Mouse (Mus musculus): ENCODE results near the gene Bag2. TPM values are rescaled to one million over a fixed set of nuclear protein-coding genes. Genes with fewer than 3 reads are reported as not detected.
A peak's percentile ranks its signal among the peaks of the same experiment; 100 is the strongest.

Bag2 gene
- polyA plus RNA-seq, 1 experiment: 18.0 TPM

DNA sequence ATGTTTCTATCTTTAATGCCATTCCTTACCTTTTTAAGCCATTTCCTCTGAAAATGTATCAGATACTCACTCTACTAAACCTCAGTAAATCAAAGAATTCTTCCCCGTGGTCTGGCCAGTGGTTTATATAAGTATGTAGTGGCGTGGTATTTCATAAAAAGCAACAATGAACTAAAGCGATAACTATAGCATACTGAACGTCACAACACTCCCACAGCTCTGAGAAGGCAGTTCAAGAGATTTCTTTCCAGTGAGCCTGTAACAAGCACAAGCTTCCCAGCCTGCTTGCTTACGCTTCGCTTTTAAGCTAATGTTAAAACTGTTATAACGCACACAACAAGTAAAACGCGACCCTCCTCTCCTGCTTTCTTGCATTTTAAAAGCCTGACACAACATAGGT, 14.5 kb upstream of the Bag2 start:
- DNase-seq: no peak
- Histone ChIP-seq H3K4me1 (ENCODE audit: control insufficient read depth, insufficient read depth, low read length) (peaks cover 6% of the 10 kb centered on the region; the same call in 1 of the 2 replicates), H3K4me3 (ENCODE audit: insufficient read depth, low read depth, low read length) (no peak overlapping the region), H3K36me3 (ENCODE audit: control insufficient read depth, insufficient read depth, low read length) (peaks cover 8% of the 10 kb centered on the region; the same call in 1 of the 2 replicates), H3K27ac (ENCODE audit: insufficient read depth, low read depth, low read length) (no peak overlapping the region), H3K27me3 (replicated peaks; ENCODE audit: control insufficient read depth, insufficient read depth, low read length) (no peaks in the 10 kb centered on the region)
- TF ChIP-seq CTCF (conservative IDR thresholded peaks at IDR 0.05; ENCODE audit: insufficient read depth, insufficient read length, low read depth, low read length): no peak
- TF ChIP-seq POLR2A (IDR thresholded peaks at IDR 0.05; ENCODE audit: low read depth, low read length): no peak
- 94% methylated on average over 9 of the region's 9 CpGs for WGBS

DNA sequence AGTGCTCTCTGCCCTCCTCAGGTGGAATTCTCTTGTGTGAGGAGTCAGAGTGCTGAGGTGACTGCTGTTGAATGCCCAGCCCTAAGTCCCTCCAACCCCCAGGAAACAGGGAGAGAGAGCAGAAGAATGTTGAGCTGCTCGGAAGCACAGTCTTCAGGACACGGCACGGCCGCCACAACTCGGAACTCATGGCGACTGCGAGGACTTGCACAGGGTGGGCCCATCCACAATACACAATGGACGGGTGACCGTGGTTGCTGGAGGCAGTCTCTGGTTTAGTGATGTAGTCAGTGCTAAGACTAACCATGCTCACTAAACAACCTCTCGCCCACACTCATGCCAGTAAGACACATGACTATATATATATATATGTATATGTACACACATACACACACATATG, 14.0 kb upstream of the Bag2 start:
- Histone ChIP-seq H3K4me3 (ENCODE audit: insufficient read depth, low read depth, low read length) (no peak overlapping the region), H3K36me3 (ENCODE audit: control insufficient read depth, insufficient read depth, low read length) (peaks cover 8% of the 10 kb centered on the region; the same call in 1 of the 2 replicates), H3K4me1 (ENCODE audit: control insufficient read depth, insufficient read depth, low read length) (peaks cover 11% of the 10 kb centered on the region; the same call in 1 of the 2 replicates), H3K27me3 (replicated peaks; ENCODE audit: control insufficient read depth, insufficient read depth, low read length) (no peaks in the 10 kb centered on the region), H3K27ac (ENCODE audit: insufficient read depth, low read depth, low read length) (no peak overlapping the region)
- DNase-seq: no peak
- WGBS: 96% methylated on average over 10 of the region's 10 CpGs
- TF ChIP-seq POLR2A (IDR thresholded peaks at IDR 0.05; ENCODE audit: low read depth, low read length): no peak
- no peak for TF ChIP-seq CTCF (conservative IDR thresholded peaks at IDR 0.05; ENCODE audit: insufficient read depth, insufficient read length, low read depth, low read length)

DNA sequence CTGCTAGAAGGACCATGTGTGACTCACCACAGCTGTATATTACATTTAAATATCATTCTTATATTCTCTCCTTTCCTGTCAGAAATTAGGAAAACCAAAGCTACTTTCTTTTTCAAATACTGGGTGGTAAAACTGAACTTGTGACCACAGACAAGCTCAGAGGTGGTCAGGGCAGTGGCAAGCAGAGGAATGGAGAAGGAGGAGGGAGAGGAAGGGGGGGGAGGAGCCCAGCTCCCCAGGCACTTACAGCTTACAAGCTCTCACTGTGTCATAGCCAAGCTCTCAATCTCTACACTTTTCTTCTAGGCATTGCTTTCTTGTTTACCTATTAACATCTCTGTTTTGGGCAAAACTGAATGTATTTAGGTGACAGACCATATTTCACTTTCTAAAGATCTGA, 11.2 kb upstream of the Bag2 start:
- no peak overlapping the region for H3K4me3 ChIP-seq (ENCODE audit: insufficient read depth, low read depth, low read length)
- H3K4me1 ChIP-seq (ENCODE audit: control insufficient read depth, insufficient read depth, low read length): peaks cover 13% of the 10 kb centered on the region; the same call in 1 of the 2 replicates
- no peak overlapping the region for H3K27ac ChIP-seq (ENCODE audit: insufficient read depth, low read depth, low read length)
- H3K36me3 ChIP-seq (ENCODE audit: control insufficient read depth, insufficient read depth, low read length): peaks cover 5% of the 10 kb centered on the region; the same call in 1 of the 2 replicates
- no peaks in the 10 kb centered on the region for H3K27me3 ChIP-seq (replicated peaks; ENCODE audit: control insufficient read depth, insufficient read depth, low read length)
- TF ChIP-seq POLR2A (IDR thresholded peaks at IDR 0.05; ENCODE audit: low read depth, low read length) (no peak), CTCF (conservative IDR thresholded peaks at IDR 0.05; ENCODE audit: insufficient read depth, insufficient read length, low read depth, low read length) (no peak)
- no peak for DNase-seq

DNA sequence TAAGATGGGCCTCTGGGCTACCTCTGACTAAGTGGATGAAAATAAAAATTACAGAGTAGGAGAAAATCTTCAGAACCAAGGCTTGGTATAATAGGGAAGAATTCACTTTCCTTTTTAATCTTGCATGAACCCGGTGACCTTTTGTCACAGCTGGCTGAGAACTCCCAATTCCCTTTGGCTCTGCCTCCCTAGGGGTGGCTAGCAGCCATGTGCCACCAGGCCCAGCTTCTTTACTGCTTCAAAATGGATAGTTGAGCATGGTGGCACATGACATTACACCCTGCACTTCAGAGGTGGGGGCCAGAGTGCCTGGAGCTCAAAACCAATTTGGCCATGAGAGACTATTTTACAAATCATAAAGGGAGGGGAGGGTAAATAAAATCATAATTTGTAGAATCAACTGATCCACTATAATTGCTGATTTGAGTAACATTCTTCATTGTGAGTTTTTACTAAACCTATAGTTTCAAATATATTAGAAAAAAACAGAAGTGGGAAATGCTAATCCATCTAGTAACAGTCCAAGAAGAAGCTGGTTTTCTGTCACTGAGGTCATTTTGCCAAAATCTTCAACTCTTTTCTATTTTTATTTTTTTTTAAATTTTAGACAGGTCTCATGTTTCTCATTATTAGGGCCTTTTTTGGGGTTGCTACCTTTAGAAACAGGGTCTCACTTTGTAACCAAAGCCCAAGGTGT, 10.6 kb upstream of the Bag2 start:
- no peaks in the 10 kb centered on the region for H3K27me3 ChIP-seq (replicated peaks; ENCODE audit: control insufficient read depth, insufficient read depth, low read length)
- H3K4me3 ChIP-seq (ENCODE audit: insufficient read depth, low read depth, low read length): no peak overlapping the region
- TF ChIP-seq CTCF (conservative IDR thresholded peaks at IDR 0.05; ENCODE audit: insufficient read depth, insufficient read length, low read depth, low read length) (no peak), POLR2A (IDR thresholded peaks at IDR 0.05; ENCODE audit: low read depth, low read length) (no peak)
- WGBS: 74% methylated on average over 1 of the region's 1 CpGs
- H3K27ac ChIP-seq (ENCODE audit: insufficient read depth, low read depth, low read length): no peak overlapping the region
- peaks cover 5% of the 10 kb centered on the region; the same call in 1 of the 2 replicates for H3K36me3 ChIP-seq (ENCODE audit: control insufficient read depth, insufficient read depth, low read length)
- H3K4me1 ChIP-seq (ENCODE audit: control insufficient read depth, insufficient read depth, low read length): peaks cover 13% of the 10 kb centered on the region; the same call in 1 of the 2 replicates
- DNase-seq: no peak

DNA sequence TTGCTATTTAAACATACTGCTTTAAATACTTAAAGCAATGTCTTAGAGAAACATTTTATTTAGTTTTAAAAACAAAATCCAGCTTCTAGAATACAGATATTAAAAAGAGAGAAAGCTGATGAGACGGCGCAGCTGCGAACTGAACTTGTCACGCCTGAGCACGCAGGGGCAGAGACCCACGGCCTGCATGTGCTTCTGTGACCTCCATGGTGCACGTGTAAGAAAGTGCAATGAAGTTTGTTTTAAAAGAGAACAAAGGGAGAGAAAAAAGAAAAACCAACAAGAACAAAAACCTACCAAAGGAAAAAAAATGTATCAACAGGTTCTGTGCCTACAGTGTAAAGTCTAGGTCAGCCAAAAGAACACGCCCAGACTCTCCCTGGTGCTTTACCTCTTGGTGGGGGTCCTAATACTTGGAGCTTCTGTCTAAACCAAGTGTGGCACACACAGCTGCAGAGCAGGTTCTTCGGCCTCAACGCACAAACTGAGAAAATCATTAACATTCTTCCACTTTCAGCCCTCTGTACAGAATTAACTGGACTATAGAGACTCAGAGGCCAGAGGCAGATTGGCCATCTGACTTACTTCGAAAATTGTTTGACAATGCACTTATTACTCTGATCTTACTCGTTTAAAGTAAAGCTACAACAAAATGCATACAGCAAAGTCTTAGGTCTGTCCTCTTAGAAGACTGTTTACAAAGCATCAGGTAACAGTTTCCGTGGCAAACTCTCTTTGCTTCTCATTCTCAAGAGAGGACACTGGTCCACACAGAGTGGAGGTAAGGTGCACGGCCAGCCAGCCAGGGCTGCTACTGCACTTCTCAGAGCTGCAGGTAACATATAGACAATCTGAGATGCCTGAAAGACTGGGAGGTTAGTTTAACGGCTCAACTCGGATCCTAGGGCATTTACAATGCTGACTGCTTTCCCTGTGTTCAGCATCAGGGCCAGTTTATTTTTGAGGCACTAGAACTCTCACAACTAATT, 9.2 kb upstream of the Bag2 start:
- H3K27me3 ChIP-seq (replicated peaks; ENCODE audit: control insufficient read depth, insufficient read depth, low read length): no peaks in the 10 kb centered on the region
- peaks cover 13% of the 10 kb centered on the region; the same call in 1 of the 2 replicates for H3K4me1 ChIP-seq (ENCODE audit: control insufficient read depth, insufficient read depth, low read length)
- peak; percentile 12 for DNase-seq
- H3K27ac ChIP-seq (ENCODE audit: insufficient read depth, low read depth, low read length): peak overlapping the region; percentile 22; the same call in 1 of the 2 replicates
- TF ChIP-seq POLR2A (IDR thresholded peaks at IDR 0.05; ENCODE audit: low read depth, low read length): no peak
- no peak for TF ChIP-seq CTCF (conservative IDR thresholded peaks at IDR 0.05; ENCODE audit: insufficient read depth, insufficient read length, low read depth, low read length)
- H3K36me3 ChIP-seq (ENCODE audit: control insufficient read depth, insufficient read depth, low read length): peaks cover 1% of the 10 kb centered on the region; the same call in 1 of the 2 replicates
- no peak overlapping the region for H3K4me3 ChIP-seq (ENCODE audit: insufficient read depth, low read depth, low read length)
- 44% methylated on average over 16 of the region's 16 CpGs for WGBS

DNA sequence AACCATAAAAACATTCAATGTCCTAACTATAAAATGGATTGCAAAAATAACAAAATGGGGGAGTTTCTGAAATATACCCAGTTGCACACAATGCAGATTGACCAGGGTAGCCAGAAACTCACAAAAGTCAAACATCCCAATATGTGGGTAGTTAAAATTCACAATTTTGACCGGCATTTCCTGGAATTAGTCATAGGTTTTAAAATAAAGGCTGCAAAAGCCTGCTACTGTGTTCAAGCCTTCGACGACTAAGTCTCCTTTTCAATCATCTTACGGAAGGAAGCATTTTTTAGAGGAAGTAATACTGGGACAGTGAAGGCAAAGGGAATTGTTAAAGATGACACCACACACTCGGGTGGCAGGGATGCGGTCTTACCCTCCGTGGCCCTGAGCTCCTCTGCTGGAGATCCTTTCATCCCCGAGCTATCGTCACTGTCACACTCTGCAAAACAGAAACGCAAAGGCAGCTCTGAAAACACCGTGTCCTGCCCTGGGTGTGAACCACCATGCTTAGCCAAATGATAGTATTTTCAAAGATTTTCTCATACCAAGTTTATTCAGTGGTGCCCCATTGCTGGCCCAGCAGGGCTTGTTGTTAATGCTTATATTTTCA, 8.0 kb upstream of the Bag2 start:
- no peak for DNase-seq
- Histone ChIP-seq H3K36me3 (ENCODE audit: control insufficient read depth, insufficient read depth, low read length) (peaks cover 1% of the 10 kb centered on the region; the same call in 1 of the 2 replicates), H3K27me3 (replicated peaks; ENCODE audit: control insufficient read depth, insufficient read depth, low read length) (no peaks in the 10 kb centered on the region), H3K4me3 (ENCODE audit: insufficient read depth, low read depth, low read length) (no peak overlapping the region), H3K27ac (ENCODE audit: insufficient read depth, low read depth, low read length) (no peak overlapping the region), H3K4me1 (ENCODE audit: control insufficient read depth, insufficient read depth, low read length) (peaks cover 13% of the 10 kb centered on the region; the same call in 1 of the 2 replicates)
- no peak for TF ChIP-seq CTCF (conservative IDR thresholded peaks at IDR 0.05; ENCODE audit: insufficient read depth, insufficient read length, low read depth, low read length)
- TF ChIP-seq POLR2A (IDR thresholded peaks at IDR 0.05; ENCODE audit: low read depth, low read length): no peak
- 86% methylated on average over 11 of the region's 11 CpGs for WGBS
